Mouse (Mus musculus) mature B cell (primary cell): Measurements from ENCODE around the gene Plaur.
"Not testable (repeated sequence)": the region's sequence is repeated elsewhere in the genome, so short reads cannot be mapped to it uniquely, and the experiment has no call there.

Experiments
- in situ Hi-C: fragments of 300-500 bp; cut with MboI; formaldehyde crosslinking; loops from 2 replicates; pipeline ENCODE4 v1.14.3; 2019

The Plaur gene

DNA sequence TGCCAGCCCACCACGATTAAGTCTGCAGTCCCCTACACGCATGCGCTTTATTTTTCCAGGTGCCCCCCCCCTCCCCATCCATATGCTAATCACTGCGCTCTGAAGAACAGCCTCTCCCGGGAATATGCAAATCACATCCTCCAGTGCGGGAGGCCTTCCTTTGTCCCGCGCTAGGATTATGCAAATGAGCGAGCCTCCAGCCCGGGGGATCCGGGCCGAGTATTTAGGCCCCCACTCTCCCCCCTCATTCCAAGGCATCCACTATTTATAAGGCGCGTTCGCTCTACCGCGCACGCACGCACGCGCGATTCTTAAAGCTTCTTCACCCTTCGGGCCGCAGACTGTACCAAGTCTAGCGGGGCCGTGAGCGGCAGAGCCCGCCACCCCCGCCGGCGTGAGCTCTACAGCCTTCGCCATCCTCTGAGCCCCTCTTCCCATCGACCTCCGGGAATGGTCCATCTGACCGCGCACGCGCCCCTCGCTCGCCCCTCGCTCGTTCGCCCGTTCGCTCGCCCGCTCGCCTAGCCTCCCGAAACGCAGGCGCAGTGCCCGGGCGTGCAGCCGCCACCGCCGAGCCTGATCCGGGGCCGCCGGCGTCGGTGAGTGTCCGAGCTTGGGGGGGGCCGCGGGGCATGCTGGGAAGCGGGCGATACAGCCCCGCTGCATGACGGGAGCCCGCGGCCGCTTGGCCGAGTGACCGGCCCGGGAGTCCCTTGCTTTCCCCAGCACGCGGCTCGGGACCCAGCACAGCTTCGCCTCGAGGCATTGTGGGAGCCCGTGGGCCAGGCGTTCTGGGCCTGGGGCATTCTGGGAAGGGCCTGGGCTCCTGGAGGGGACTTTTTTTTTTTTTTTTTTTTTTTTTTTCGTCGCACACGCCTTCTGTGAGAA, 44.8 kb downstream of the Plaur start, which contains the start of gene Zfp428:
Zfp428 (plus strand) TSS at position 169 of the 888 bp plus-strand sequence.
- in situ Hi-C loops: no loop called here

DNA sequence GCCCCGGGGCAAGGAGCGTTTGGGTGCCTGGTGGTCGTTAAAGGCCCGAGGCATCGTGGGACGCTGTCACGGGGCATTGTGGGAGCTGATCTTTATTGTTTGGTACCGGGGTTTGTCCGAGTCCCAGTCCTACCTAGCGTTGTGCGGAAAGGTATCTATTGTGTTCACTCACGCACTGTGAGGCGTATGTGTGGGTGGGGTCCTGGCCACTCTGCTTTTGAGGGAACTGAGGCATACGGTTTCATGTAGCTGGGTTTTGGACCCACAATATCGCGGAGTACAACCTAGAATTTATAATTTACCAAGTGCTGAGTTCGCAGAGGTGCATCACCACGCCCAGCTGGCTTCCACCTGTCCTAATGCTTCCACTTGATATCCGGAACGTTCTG, 45.4 kb downstream of the Plaur start:
- in situ Hi-C loops: no loop called here

DNA sequence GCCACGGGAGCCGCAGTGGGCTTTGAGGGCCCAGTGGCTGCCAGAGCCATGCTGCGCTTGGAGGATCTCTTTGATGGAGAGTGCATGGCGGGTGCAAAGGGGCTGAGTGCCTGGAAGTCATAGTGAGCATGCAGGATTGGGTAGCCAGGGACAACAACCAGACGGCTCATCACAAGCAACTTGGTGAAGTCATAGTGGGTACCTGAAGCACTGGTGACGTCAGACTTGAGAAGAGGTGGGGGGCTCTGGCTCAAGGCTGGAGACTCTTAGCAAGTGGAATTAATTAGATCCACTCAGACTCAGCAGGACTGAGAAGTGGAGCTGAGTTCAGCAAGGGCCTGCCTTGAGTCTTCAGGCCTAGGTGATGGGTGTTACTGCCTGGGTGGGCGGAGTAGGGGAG, 50.1 kb downstream of the Plaur start, which contains the start of gene AC161166.1:
AC161166.1 (minus strand) TSS at position 101 of the 400 bp plus-strand sequence.
- in situ Hi-C loops: no loop called here

DNA sequence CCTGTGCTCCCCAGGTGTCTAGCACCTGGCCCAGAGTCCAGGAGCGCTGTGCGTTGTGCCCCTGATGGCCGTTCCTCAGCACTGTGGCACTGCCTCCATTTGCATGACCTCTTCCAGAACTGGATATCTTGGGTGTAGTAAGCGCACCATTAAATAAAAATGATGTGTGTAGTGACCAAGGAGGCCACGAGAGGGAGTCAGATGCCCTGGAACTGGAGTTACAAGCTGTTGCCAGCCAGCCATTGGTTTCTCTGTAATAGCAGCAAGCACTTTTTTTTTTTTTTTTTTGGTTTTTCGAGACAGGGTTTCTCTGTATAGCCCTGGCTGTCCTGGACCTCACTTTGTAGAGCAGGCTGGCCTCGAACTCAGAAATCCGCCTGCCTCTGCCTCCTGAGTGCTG, 54.0 kb downstream of the Plaur start:
- in situ Hi-C loops: not testable (repeated sequence)

DNA sequence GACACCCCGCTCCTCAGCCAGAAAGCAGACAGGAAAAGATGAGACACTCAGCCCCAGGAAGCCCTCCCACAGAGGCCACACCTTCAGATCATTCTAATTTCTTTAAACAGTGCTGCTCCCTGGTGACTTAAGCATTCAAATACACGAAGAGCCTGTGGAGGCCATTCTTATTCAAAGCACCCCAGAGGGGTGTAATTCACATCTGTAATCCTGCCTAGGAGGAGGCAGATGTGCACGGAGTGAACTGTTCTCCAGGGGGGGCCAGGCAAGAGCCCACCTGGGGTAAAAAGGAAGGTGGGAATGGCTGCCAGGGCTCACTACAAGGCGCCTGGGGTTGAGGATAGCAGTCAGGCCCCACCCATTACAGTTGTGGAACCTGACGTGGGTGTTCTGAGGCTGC, 54.8 kb downstream of the Plaur start:
- in situ Hi-C loops: no loop called here

DNA sequence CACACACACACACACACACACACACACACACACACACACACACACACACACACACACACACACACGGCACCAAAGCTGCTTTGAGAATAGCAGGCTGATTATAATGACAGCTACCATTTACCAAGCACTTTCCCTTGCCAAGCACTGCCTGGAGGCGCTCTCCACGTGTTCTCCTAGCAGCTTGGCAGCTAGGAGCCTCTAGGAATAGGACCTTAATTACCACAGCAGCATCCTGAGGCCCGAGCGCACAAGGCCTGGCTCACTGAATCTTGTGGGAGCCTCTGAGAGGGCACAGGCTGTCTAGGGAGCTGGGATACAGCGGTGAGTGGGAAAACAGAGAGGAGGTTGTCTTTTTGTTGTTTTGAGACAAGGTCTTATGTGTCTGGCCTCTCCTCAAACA, 55.4 kb downstream of the Plaur start:
- in situ Hi-C loops: no loop called here

DNA sequence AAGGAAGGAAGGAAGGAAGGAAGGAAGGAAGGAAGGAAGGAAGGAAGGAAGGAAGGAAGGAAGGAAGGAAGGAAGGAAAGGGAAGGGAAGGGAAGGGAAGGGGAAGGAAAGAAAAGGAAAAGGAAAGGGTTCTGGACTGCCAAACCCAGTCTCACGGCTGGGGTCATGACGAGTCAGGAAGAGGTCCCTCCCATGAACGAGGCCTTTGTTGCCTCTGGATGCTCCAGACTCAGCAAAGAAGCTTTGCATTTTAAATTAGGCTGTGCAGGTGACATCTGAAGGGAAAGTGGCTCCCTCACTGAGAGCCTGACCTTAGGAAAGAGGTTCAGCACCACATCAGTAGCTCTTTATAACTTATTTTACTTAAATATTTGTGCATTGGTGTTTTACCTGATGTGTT, 56.8 kb downstream of the Plaur start:
- in situ Hi-C loops: no loop called here

DNA sequence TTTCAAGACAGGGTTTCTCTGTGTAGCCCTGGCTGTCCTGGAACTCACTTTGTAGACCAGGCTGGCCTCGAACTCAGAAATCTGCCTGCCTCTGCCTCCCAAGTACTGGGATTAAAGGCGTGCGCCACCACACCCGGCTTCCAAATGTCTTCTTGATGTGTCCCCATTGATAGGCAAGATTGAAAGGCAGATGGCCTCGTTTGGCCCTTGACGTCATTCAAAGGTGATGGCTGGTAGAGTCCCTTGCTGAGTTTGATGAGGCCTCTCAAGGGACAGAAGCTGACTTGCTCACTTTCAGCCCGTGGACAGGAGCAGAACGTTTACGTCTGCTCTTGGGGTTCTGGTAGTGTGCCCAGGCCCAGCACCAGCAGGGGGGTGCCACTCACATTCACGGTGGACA, 57.8 kb downstream of the Plaur start:
- in situ Hi-C loops: not testable (repeated sequence)

DNA sequence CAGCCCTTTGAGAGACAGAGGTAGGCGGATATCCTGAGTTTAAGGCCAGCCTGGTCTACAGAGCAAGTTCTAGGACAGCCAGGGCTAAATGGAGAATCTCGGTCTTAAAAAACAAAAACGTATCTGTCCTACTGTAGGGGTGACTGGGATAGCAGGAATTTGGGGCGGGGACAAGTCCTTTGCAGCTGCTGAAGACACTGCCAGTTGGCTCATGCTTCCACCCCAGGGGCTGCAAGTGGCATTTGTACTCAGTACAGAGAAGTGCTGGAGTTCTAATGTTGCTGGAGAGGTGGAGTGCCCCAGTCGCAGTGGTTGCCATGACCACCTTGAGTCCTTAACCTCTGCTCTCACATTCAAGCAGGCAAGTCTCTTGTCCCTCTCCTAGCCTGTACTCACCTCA, 60.5 kb downstream of the Plaur start:
- in situ Hi-C loops: no loop called here

DNA sequence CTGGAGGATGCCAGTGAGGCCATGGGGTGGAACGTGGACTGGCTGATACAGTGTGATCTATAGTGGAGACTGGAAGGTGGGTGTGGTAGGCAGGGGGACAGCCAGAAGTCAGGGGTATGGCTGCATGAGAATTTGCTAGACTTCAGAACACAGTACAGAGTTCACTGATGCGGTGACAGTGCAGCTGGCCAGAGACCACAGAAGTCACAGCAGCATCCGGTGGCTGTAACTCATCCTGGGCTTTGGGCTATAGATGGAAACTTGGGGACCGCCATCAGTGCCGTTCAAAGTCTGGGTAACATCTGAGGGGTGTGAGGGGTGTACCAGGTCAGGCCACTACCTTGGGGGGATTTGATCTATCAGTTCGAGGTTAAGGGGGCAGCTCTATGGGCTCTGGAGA, 61.4 kb downstream of the Plaur start:
- in situ Hi-C loops: no loop called here

DNA sequence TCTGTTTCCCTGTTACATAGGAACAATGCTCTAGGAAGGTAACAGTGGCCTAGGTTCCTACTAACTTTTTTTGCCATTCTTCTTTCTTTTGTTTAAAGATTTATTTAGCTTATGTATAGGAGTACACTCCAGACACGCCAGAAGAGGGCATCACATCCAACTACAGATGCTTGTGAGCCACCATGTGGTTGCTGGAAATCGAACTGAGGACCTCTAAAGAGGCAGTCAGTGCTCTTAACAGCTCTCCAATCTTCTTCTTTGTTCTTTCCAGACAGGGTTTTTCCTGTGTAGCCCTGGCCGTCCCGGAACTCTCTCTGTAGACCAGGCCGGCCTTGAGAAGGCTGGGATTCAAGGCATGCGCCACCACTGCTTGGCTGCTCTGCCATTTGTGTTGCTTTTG, 62.7 kb downstream of the Plaur start:
- in situ Hi-C loops: no loop called here
